In the genomic region with DNA sequence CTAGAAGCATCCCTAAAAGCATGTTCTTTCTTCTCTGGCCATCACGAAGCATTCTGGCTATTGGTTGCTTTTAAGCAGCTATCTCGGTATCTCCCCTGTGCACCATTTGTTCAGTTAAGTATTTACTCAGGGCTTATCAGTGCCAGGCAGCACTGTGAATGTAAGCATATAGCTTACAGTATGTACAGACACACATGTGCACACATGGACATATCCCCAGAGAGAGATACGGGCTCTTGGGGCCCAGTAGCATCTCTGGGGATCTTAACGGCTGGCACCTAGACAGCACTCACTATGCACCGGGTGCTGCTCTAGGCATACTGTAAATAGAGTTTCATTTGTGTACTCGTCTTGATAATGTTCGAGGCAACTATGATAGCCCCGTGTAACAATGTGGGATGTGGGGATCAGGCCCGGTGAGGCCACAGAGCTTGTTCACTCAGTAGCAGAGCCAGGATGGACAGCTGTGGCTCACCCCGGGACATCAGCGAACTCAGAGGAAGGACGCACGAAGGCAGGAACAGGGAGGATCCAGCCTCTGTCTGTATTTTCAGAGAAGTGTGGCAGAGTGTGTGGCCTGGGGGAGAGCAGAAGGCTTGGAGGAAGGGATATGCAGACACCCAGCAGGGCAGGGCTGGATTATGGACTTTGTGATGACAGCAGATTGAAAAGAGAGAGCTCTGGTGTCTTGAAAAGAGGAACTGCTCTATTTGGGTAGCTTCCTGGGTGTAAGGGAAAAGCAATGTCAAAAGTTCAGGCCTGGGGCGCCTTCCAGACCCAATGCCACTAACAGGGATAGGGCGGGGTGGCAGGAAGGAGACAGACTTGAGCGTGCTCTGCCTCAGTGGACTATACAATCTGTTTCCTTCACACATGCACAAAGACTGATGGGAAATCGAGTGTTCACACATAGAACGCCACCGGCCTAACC, we compare ENCODE assay signal across 10 mouse cellular contexts. TPM values are rescaled to one million over a fixed set of nuclear protein-coding genes. Genes with fewer than 3 reads are reported as not detected.
DNase-seq lines count a peak whose midpoint lies in the region; ATAC-seq lines count a peak whose summit lies in the region.
"Had no signal": no experiment of that assay in that cellular context is flagged by ENCODE, and none has a peak within 500 bp of the region (broad histone marks: within the 10 kb centered on the region; RNA-seq: fewer than 3 reads in every experiment).

No protein-coding gene starts in this region.

- H3K36me3 ChIP-seq in kidney, embryonic 15.5 days, result peaks cover 10% of the 10 kb centered on the region; the same call in 1 of the 2 replicates
- H3K36me3 ChIP-seq in heart, embryonic 11.5 days (ENCODE audit: control insufficient read depth, insufficient read depth, low read length), result no peaks in the 10 kb centered on the region
- peaks cover 6% of the 10 kb centered on the region; the same call in 1 of the 2 replicates for H3K36me3 ChIP-seq in stomach, embryonic 15.5 days
- H3K36me3 ChIP-seq: limb, embryonic 13.5 days had no signal

- peak; percentile 79 for ATAC-seq in kidney, embryonic 15.5 days (replicated peaks; ENCODE audit: low FRiP score)
- ATAC-seq in heart, embryonic 11.5 days (replicated peaks; ENCODE audit: insufficient number of reproducible peaks, low FRiP score, low TSS enrichment), result peak; percentile 83
- ATAC-seq in stomach, embryonic 15.5 days (ENCODE audit: insufficient read depth, low FRiP score, low read depth), result peak; percentile 95
- ATAC-seq: forebrain, postnatal 0 days had no signal

- H3K4me2 ChIP-seq in kidney, embryonic 15.5 days, result no peak overlapping the region
- H3K4me2 ChIP-seq in heart, embryonic 11.5 days, result no peak overlapping the region
- H3K4me2 ChIP-seq in stomach, embryonic 15.5 days, result no peak overlapping the region
- H3K4me2 ChIP-seq: limb, embryonic 13.5 days had no signal

- DNase-seq in kidney, postnatal 14 days, result no peak
- peak; percentile 54 for DNase-seq in lung, postnatal 10 days
- DNase-seq in right cerebral cortex, adult 2 months (ENCODE audit: low spot score in 2 of 2), result no peak
- DNase-seq in thymus, postnatal 14 days, result no peak
- no peak for DNase-seq in thymus, postnatal 36 days
- DNase-seq: forebrain, postnatal 0 days had no signal

- H3K4me3 ChIP-seq in kidney, embryonic 15.5 days (replicated peaks), result no peak overlapping the region
- H3K4me3 ChIP-seq in heart, embryonic 11.5 days (ENCODE audit: low read depth, low read length), result no peak overlapping the region
- H3K4me3 ChIP-seq in stomach, embryonic 15.5 days (replicated peaks), result no peak overlapping the region
- H3K4me3 ChIP-seq: limb, embryonic 13.5 days had no signal

- 0 out of 2 replicates have a peak, but pooled peaks cover 13% of the 10 kb centered on the region for H3K4me1 ChIP-seq in kidney, embryonic 15.5 days
- peaks cover 14% of the 10 kb centered on the region for H3K4me1 ChIP-seq in heart, embryonic 11.5 days (ENCODE audit: control insufficient read depth, insufficient read depth, low read length)
- H3K4me1 ChIP-seq in stomach, embryonic 15.5 days, result peaks cover 14% of the 10 kb centered on the region; the same call in 1 of the 2 replicates
- H3K4me1 ChIP-seq: limb, embryonic 13.5 days had no signal

- no peaks in the 10 kb centered on the region for H3K9me3 ChIP-seq in kidney, embryonic 15.5 days (replicated peaks)
- no peaks in the 10 kb centered on the region for H3K9me3 ChIP-seq in heart, embryonic 11.5 days (replicated peaks; ENCODE audit: control insufficient read depth, low read length)
- no peaks in the 10 kb centered on the region for H3K9me3 ChIP-seq in stomach, embryonic 15.5 days
- H3K9me3 ChIP-seq: limb, embryonic 13.5 days had no signal

- H3K27me3 ChIP-seq in kidney, embryonic 15.5 days, result no peaks in the 10 kb centered on the region
- no peaks in the 10 kb centered on the region for H3K27me3 ChIP-seq in heart, embryonic 11.5 days (ENCODE audit: control insufficient read depth, insufficient read depth, low read length)
- H3K27me3 ChIP-seq in stomach, embryonic 15.5 days (replicated peaks), result no peaks in the 10 kb centered on the region
- H3K27me3 ChIP-seq: limb, embryonic 13.5 days had no signal

- no peak overlapping the region for H3K9ac ChIP-seq in kidney, embryonic 15.5 days
- H3K9ac ChIP-seq in heart, embryonic 11.5 days (ENCODE audit: low read depth, low read length), result peak overlapping the region; percentile 6; the same call in 1 of the 2 replicates
- no peak overlapping the region for H3K9ac ChIP-seq in stomach, embryonic 15.5 days
- H3K9ac ChIP-seq: forebrain, postnatal 0 days; limb, embryonic 13.5 days had no signal

- H3K27ac ChIP-seq in kidney, embryonic 15.5 days, result peak overlapping the region; percentile 20; the same call in 1 of the 2 replicates
- H3K27ac ChIP-seq in heart, embryonic 11.5 days (ENCODE audit: low read depth, low read length), result peak overlapping the region; percentile 68
- H3K27ac ChIP-seq in stomach, embryonic 15.5 days, result peak overlapping the region; percentile 51
- H3K27ac ChIP-seq: limb, embryonic 13.5 days had no signal

- 81% methylated on average over 19 of the region's 19 CpGs for WGBS in kidney, embryonic 15.5 days
- WGBS in heart, embryonic 11.5 days (ENCODE audit: insufficient replicate concordance), result 63% methylated on average over 19 of the region's 19 CpGs
- 57% methylated on average over 19 of the region's 19 CpGs for WGBS in stomach, embryonic 15.5 days

RNA-seq across cellular contexts. Expression of a gene that starts 57.6 kb away (rescaled TPM):
- 6.5 and 9.1 TPM in 2 replicates for polyA plus RNA-seq in kidney, embryonic 15.5 days (2015; fragmentation: Nextera tagmentation; extraction: Ambion mirVana)
- polyA plus RNA-seq in heart, embryonic 11.5 days (2014; fragmentation: Nextera tagmentation; extraction: Ambion mirVana), result 3.1 and 3.4 TPM in 2 replicates
- 13.4 and 13.8 TPM in 2 replicates for polyA plus RNA-seq in stomach, embryonic 15.5 days (2015; fragmentation: Nextera tagmentation; extraction: Ambion mirVana)
